Mouse (Mus musculus): ENCODE data around the gene Cntn1. TPM values are rescaled to one million over a fixed set of nuclear protein-coding genes. Genes with fewer than 3 reads are reported as not detected.

Cntn1 gene
- polyA plus RNA-seq, 1 experiment from 2014 or later = 1.4 TPM

- no peak for ATAC-seq (ENCODE audit: low FRiP score, low TSS enrichment)
- H3K9ac ChIP-seq (ENCODE audit: low read length) = no peak overlapping the region
- no peak overlapping the region for H3K4me2 ChIP-seq (replicated peaks; ENCODE audit: low read depth)
- H3K4me3 ChIP-seq (ENCODE audit: low read depth, low read length) = no peak overlapping the region
- H3K27ac ChIP-seq (replicated peaks) = no peak overlapping the region
- TF ChIP-seq EP300 (optimal IDR thresholded peaks at IDR 0.05) (no peak), CTCF (IDR thresholded peaks at IDR 0.05; ENCODE audit: low read depth) (no peak)
- no peak for DNase-seq (ENCODE audit: low spot score)
- 45% methylated on average over 9 of the region's 9 CpGs for WGBS
- H3K27me3 ChIP-seq (ENCODE audit: control insufficient read depth, insufficient read depth, low read length) = no peaks in the 10 kb centered on the region
- H3K4me1 ChIP-seq (replicated peaks; ENCODE audit: control insufficient read depth, insufficient read depth) = no peaks in the 10 kb centered on the region
- H3K9me3 ChIP-seq (ENCODE audit: control insufficient read depth, low read length) = no peaks in the 10 kb centered on the region
- no peaks in the 10 kb centered on the region for H3K36me3 ChIP-seq (ENCODE audit: control insufficient read depth, insufficient read depth, low read length)
These were observed 51.0 kb downstream of the Cntn1 start for GRCm38 (mm10) chr15:92101956-92102355.

- no peak overlapping the region for H3K27ac ChIP-seq (replicated peaks)
- DNase-seq (ENCODE audit: low spot score) = no peak
- H3K4me2 ChIP-seq (replicated peaks; ENCODE audit: low read depth) = no peak overlapping the region
- H3K4me3 ChIP-seq (ENCODE audit: low read depth, low read length) = no peak overlapping the region
- H3K9ac ChIP-seq (ENCODE audit: low read length) = no peak overlapping the region
- H3K4me1 ChIP-seq (replicated peaks; ENCODE audit: control insufficient read depth, insufficient read depth) = no peaks in the 10 kb centered on the region
- ATAC-seq (ENCODE audit: low FRiP score, low TSS enrichment) = no peak
- no peak for TF ChIP-seq EP300 (optimal IDR thresholded peaks at IDR 0.05)
- no peak for TF ChIP-seq CTCF (IDR thresholded peaks at IDR 0.05; ENCODE audit: low read depth)
- H3K9me3 ChIP-seq (ENCODE audit: control insufficient read depth, low read length) = no peaks in the 10 kb centered on the region
- H3K36me3 ChIP-seq (ENCODE audit: control insufficient read depth, insufficient read depth, low read length) = no peaks in the 10 kb centered on the region
- no peaks in the 10 kb centered on the region for H3K27me3 ChIP-seq (ENCODE audit: control insufficient read depth, insufficient read depth, low read length)
These were observed 61.5 kb downstream of the Cntn1 start for GRCm38 (mm10) chr15:92112455-92112854.

- Histone ChIP-seq H3K4me1 (replicated peaks; ENCODE audit: control insufficient read depth, insufficient read depth) (no peaks in the 10 kb centered on the region), H3K4me2 (replicated peaks; ENCODE audit: low read depth) (no peak overlapping the region), H3K27me3 (ENCODE audit: control insufficient read depth, insufficient read depth, low read length) (no peaks in the 10 kb centered on the region), H3K27ac (replicated peaks) (no peak overlapping the region), H3K9ac (ENCODE audit: low read length) (no peak overlapping the region), H3K36me3 (ENCODE audit: control insufficient read depth, insufficient read depth, low read length) (no peaks in the 10 kb centered on the region), H3K4me3 (ENCODE audit: low read depth, low read length) (no peak overlapping the region), H3K9me3 (ENCODE audit: control insufficient read depth, low read length) (no peaks in the 10 kb centered on the region)
- no peak for TF ChIP-seq EP300 (optimal IDR thresholded peaks at IDR 0.05)
- no peak for TF ChIP-seq CTCF (IDR thresholded peaks at IDR 0.05; ENCODE audit: low read depth)
- ATAC-seq (ENCODE audit: low FRiP score, low TSS enrichment) = no peak
- no peak for DNase-seq (ENCODE audit: low spot score)
- 76% methylated on average over 3 of the region's 3 CpGs for WGBS
These were observed 82.0 kb downstream of the Cntn1 start for GRCm38 (mm10) chr15:92132936-92133335.

- TF ChIP-seq EP300 (optimal IDR thresholded peaks at IDR 0.05) (no peak), CTCF (IDR thresholded peaks at IDR 0.05; ENCODE audit: low read depth) (no peak)
- Histone ChIP-seq H3K27me3 (ENCODE audit: control insufficient read depth, insufficient read depth, low read length) (no peaks in the 10 kb centered on the region), H3K9me3 (ENCODE audit: control insufficient read depth, low read length) (no peaks in the 10 kb centered on the region), H3K27ac (replicated peaks) (no peak overlapping the region), H3K4me2 (replicated peaks; ENCODE audit: low read depth) (no peak overlapping the region), H3K36me3 (ENCODE audit: control insufficient read depth, insufficient read depth, low read length) (no peaks in the 10 kb centered on the region), H3K4me1 (replicated peaks; ENCODE audit: control insufficient read depth, insufficient read depth) (no peaks in the 10 kb centered on the region), H3K9ac (ENCODE audit: low read length) (no peak overlapping the region), H3K4me3 (ENCODE audit: low read depth, low read length) (no peak overlapping the region)
- ATAC-seq (ENCODE audit: low FRiP score, low TSS enrichment) = no peak
- DNase-seq (ENCODE audit: low spot score) = no peak
- 79% methylated on average over 9 of the region's 9 CpGs for WGBS
These were observed 83.3 kb downstream of the Cntn1 start for GRCm38 (mm10) chr15:92134254-92134653.

- ATAC-seq (ENCODE audit: low FRiP score, low TSS enrichment) = no peak
- Histone ChIP-seq H3K4me1 (replicated peaks; ENCODE audit: control insufficient read depth, insufficient read depth) (no peaks in the 10 kb centered on the region), H3K9ac (ENCODE audit: low read length) (no peak overlapping the region), H3K4me2 (replicated peaks; ENCODE audit: low read depth) (no peak overlapping the region), H3K27me3 (ENCODE audit: control insufficient read depth, insufficient read depth, low read length) (no peaks in the 10 kb centered on the region), H3K36me3 (ENCODE audit: control insufficient read depth, insufficient read depth, low read length) (no peaks in the 10 kb centered on the region), H3K9me3 (ENCODE audit: control insufficient read depth, low read length) (no peaks in the 10 kb centered on the region), H3K4me3 (ENCODE audit: low read depth, low read length) (no peak overlapping the region), H3K27ac (replicated peaks) (no peak overlapping the region)
- 81% methylated on average over 6 of the region's 6 CpGs for WGBS
- TF ChIP-seq EP300 (optimal IDR thresholded peaks at IDR 0.05) (no peak), CTCF (IDR thresholded peaks at IDR 0.05; ENCODE audit: low read depth) (no peak)
- DNase-seq (ENCODE audit: low spot score) = no peak
These were observed 86.1 kb downstream of the Cntn1 start for GRCm38 (mm10) chr15:92137026-92137425.

- DNase-seq (ENCODE audit: low spot score) (no peak), ATAC-seq (ENCODE audit: low FRiP score, low TSS enrichment) (no peak)
- Histone ChIP-seq H3K9me3 (ENCODE audit: control insufficient read depth, low read length) (no peaks in the 10 kb centered on the region), H3K4me1 (replicated peaks; ENCODE audit: control insufficient read depth, insufficient read depth) (no peaks in the 10 kb centered on the region), H3K4me2 (replicated peaks; ENCODE audit: low read depth) (no peak overlapping the region), H3K27ac (replicated peaks) (no peak overlapping the region), H3K27me3 (ENCODE audit: control insufficient read depth, insufficient read depth, low read length) (no peaks in the 10 kb centered on the region), H3K4me3 (ENCODE audit: low read depth, low read length) (no peak overlapping the region), H3K36me3 (ENCODE audit: control insufficient read depth, insufficient read depth, low read length) (no peaks in the 10 kb centered on the region), H3K9ac (ENCODE audit: low read length) (no peak overlapping the region)
- TF ChIP-seq EP300 (optimal IDR thresholded peaks at IDR 0.05) = no peak
- TF ChIP-seq CTCF (IDR thresholded peaks at IDR 0.05; ENCODE audit: low read depth) = no peak
- 75% methylated on average over 4 of the region's 4 CpGs for WGBS
These were observed 91.0 kb downstream of the Cntn1 start for GRCm38 (mm10) chr15:92141972-92142371.
